Mouse (Mus musculus): Measurements from ENCODE around the gene Elovl6. TPM values are rescaled to one million over a fixed set of nuclear protein-coding genes. Genes with fewer than 3 reads are reported as not detected.
A peak's percentile ranks its signal among the peaks of the same experiment; 100 is the strongest.

The Elovl6 gene
- total RNA-seq, 2 experiments from 2014 or later: 27.4 to 36.4 TPM

DNA sequence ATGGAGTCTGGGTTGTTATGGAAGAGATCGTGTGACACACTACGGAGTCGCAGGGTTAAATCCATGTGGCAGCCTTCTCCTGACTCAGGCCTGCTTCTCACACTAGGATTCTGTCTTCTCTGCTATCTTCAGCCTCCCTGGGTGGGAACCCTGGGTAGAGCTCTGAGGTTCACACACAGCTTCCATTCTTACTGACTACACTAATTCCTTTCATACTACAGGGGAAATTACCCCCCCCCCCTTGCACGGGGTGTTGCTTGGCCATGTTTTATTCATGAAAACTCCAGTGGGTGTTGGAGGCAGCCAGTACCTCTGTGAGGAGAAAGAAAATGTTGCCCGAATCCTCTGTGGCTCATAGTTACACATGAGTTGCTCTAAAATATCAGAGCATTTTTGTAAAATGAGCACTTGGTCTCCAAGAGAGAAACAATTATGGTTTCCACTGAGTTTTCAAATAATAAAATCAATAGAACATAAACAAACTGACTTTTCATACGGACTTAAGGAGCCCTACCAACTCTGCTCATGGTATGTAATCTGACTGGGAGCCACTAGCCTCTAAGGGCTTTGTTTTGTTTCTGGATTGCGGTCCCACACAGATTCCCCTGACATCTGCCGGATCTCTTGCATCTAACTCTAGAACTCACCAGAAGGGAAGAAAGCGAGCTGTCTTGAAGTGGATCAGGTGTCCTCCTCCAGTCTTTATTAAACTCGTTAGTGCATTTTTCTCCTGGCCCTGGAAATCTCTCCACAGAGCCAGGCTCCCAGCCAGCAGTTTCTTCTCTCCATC, 108.3 kb downstream of the Elovl6 start:
- peak; percentile 20 to 39 for DNase-seq (ENCODE audit: low spot score in 2 of 2)

DNA sequence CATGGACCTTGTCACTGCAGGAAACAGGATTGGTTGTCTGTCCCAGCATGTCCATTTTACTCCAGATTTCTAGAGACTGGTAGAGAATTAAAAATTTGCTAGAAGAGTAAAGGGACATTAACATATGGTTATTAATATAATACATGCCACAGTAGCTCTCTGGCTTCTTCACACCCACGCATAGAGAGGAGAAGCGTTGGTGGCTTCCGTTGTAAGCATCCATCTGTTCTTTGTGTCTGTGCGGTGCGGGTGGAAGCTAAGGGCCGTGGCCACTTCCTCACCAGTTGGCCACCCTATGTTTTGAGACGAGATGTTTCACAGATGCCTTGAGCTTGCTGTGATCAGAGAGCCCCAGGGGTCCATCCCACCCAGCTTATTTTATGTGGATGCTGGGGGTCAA, 109.5 kb downstream of the Elovl6 start:
- peak; percentile 33 to 47 for DNase-seq (ENCODE audit: low spot score in 2 of 2)

DNA sequence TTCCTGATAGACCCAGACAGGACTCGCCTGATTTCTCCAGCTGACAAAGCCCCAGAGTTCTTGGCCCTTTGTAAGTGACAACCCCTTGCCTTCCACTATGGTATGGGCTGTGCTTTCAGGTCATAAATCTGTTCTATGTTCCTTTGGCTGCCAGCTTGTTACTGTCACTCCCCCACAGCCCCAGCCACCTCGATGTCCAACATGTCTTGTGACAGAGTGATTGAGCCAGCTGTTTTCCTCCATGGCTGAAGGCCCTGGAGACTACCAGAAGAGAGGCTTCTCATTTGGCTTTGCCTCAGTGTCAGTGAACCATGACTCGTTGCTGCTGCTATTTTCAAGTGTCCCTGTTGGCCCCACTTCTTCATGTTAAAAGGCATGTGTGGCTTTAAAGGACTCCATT, 113.3 kb downstream of the Elovl6 start:
- DNase-seq (ENCODE audit: low spot score in 2 of 2): no peak

DNA sequence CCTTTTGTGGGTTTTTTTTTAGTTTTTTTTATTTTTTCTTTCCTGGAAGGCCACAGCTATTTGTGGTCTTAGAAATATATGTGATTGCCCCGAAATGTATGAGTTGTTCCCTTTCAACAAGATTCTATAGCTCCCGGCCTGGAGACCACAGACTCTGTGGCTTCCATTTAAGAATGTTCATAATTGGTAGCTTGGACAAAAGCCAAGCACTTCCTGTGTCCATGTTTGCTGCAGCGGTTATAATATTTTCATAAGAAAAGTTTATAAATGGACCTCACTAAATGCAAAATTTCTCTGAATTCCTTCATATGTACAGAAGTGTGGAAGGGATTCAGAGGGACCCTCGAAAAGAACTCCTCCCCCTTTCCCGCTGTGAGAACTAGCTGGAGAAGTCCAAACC, 114.6 kb downstream of the Elovl6 start:
- DNase-seq (ENCODE audit: low spot score in 2 of 2): no peak

DNA sequence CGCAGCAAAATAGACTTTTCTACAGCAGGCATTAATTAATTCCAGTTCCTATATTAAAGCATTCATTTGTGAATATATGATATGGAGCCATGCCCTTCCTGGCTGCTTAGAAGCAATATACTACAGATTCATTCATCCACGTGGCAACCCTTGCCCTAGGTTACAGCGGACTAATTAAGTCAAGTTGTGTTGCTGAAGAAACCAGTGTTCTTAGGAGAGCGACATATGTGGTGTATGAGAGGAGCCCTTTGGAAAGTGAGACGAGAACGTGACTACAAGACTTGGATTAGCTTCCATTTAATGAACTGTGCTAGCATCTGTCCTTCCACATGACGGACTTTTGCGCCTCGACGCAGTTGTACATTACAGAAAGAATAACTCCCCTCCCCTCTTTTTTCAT, 115.2 kb downstream of the Elovl6 start:
- DNase-seq (ENCODE audit: low spot score in 2 of 2): no peak

DNA sequence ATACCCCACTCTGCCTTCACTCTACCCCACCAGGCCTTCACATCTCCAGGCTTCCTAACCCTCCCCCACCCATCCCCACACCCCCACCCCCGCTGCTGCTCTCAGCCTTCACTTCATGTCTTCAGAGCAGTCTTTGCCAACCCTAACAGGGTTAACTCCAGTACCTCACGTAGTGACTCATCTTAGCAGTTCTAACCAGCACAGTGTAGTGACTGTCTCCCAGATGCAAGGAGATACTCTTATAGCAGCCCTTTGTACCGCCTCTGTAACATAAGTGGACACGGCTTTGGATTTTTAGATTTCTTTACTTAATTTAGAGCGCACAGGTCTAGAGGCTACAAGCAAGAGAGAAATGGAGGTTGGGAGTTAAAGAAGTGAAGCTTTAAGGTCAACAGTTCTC, 116.4 kb downstream of the Elovl6 start:
- DNase-seq (ENCODE audit: low spot score in 2 of 2): no peak

DNA sequence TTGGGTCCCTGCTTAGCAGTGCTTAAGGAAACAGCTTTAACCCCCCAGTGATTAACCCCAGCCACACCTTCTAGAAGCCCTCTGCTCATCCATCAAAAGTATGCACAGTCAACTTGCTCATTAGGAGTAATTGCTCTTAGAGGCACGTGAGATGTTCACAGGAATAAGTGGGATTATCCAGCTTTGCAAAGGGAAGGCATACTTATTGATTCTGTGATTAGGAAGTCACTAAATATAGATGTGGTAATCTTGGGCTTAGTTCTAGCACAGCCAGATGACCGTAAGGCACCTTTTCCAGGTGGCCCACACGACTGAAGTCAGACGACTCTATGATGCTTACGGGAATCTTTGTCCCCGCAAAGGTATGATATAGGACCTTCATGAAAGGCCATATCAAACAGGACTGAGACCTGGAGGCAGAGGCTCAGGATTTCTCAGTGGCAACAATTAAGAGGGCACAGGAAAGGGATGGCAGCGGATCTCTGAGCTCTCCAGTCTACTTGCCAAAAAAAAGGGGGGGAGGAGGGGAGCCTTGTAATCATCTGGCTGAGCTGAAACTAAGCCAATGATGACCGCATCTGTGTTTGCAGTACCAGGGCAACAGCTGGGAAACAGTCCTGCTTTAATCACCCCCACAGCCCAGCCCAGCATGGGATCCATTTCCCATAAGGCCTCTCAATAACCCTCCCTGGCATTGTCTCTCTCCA, 117.6 kb downstream of the Elovl6 start:
- peak in 1 of 2 experiments; percentile 15 for DNase-seq (ENCODE audit: low spot score in 2 of 2)

DNA sequence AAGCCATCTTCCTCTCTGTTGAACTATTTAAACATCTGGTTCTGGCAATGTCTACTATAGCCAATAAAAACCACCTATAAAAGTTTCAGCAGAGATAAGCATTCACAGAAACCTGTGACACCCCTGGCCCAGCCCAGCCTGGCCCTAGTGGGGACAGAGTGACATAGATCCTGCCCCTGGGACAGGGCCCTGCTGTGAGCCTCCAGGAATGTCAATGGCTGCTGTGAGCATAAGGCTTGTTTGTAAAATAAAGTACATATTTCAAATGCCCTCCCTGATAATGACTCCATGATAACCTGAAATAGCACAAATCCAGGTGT, 118.1 kb downstream of the Elovl6 start:
- no peak for DNase-seq (ENCODE audit: low spot score in 2 of 2)

DNA sequence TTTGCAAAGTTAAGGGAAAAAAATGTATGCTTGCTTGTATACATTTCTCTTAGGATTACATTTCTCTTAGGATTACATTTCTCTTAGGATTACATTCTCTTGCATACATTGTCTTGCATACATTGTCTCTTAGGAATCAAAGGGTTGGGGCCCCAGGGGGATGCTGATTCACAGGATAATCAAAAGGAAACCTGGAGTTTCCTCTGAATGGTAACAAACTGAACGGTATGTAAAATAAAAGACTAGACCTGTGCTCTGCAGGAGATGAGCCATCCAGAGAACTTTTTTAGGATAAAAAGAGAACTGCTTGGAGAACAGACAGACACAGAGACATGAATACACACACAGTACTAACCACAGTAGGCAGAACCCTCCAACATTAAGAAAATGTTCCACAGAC, 118.8 kb downstream of the Elovl6 start:
- no peak for DNase-seq (ENCODE audit: low spot score in 2 of 2)

DNA sequence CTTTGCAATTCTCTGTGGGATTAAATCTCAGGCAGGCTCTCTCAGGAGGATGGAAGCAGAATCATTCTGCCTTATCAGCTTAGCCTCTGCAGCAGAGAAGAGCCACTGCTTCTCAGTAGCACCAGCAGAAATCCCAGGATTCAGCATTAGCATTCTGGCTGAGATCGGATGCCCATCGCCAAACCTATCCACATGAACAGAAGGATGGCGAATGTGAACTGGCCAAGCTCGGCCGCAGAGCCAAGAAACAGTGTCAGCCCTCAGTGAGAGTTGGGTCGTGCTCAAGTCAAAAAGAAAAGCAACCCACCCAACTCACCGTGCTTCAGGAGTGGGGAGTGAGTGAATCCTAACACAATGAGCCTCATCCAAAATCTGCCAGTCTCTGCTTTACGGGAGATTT, 119.6 kb downstream of the Elovl6 start:
- DNase-seq (ENCODE audit: low spot score in 2 of 2): no peak

DNA sequence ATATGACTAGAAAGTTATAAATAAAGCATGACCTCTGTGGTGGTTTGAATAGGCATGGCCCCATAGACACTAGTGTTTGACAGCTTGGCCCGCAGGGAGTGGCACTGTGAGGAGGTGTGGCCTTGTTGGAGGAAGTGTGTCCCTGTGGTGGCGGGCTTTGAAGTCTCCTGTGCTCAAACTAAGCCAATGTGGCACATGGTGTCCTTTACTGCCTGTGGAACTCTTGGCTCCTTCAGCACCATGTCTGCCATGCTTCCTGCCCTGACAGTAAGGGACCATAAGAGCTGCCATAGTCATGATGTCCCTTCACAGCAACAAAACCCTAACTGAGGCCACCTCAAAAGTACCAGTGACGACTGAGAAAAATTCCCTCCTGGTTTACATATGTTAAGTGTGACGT, 120.3 kb downstream of the Elovl6 start:
- DNase-seq (ENCODE audit: low spot score in 2 of 2): no peak

DNA sequence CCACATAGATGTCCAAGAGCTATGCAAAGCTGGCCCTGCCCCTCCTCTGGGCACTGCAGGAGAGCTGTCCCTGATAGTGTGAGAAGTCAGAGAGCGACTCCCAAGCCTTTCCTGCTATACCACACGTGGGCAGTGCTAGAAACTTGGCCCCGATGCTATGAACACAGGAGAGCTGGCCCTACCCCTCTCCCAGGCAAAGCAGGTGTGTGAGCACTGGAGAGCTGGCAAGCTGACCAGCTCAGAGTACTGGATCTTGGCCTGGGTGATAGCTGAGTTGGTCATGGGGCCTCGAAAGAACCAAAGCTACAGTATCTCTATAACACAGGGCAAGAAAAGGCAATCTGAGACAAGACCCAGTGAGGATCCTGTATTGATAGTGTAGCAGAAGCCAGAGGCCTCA, 124.4 kb downstream of the Elovl6 start:
- no peak for DNase-seq (ENCODE audit: low spot score in 2 of 2)

DNA sequence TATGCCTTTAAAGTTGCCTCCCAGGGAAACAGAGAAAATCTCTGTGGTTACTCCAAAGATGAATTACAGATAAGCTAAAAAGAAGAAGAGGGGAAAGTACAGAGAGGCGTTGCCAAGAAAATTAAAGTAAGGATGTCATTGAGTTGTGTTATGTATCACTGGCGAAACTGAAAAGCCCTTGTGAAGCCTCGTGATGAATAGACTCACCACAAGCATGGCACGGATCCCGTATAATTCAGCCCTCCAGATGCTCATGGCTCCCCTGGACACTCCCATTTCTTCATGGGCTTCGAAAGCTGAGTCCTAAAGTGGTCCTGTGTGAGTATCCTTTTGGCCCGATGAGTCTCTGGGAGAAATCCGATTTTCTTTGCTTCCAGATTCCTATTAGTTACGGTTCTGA, 125.1 kb downstream of the Elovl6 start:
- no peak for DNase-seq (ENCODE audit: low spot score in 2 of 2)

DNA sequence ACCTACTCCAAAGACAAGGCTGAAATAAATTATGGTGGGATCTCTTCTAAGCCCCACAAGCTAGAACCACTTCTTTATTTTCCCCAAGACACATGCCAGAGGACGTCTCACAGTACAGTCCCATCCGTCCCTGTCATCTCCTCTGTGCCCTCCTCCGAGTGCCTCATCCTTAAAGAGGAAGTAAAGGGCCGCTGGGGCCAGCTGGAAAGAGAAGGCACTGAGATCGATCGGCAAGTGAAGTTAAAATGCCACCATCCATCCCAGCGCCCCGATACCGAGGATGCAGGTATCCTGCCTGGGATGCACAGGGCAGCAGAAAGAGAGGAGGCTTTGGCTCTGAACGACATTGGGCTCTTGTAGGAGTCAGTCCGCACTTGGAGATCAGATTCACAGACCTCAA, 125.6 kb downstream of the Elovl6 start:
- DNase-seq (ENCODE audit: low spot score in 2 of 2): no peak

DNA sequence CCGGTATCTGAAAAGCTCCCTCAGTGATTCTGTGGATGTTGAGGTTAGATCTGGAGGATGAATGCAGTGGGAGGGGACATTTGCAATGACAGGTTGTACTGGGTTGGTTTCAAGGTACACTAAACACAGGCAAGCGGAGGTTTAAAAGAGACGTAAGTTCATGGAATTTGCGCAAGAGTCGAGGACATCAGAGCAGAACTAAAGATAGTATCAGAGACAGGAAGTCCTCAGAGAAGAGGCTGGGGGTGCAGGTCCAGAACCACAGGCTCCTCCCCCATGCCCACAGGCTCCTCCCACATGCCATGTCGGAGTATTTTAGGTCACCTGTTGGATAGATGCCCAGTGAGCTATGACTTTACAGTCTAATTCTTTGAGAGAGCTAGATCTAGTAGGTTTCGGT, 126.6 kb downstream of the Elovl6 start:
- DNase-seq (ENCODE audit: low spot score in 2 of 2): no peak

DNA sequence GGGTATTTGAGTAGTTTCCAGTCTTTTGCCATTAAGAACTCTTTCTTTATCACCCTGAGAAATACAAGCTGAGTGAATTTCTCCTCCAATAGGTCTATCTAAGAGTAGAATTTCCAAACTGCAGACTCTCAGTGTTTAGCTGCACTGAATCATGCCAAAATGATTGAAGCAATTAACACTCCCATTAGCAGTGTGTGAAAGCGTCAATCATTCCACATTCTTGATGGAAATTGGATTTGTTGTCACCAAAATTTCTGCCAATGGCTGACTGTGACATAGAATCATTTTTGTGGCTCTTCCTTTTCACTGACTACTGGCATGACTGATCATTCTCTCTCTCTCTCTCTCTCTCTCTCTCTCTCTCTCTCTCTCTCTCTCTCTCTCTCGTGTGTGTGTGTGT, 131.8 kb downstream of the Elovl6 start:
- DNase-seq (ENCODE audit: low spot score in 2 of 2): no peak

DNA sequence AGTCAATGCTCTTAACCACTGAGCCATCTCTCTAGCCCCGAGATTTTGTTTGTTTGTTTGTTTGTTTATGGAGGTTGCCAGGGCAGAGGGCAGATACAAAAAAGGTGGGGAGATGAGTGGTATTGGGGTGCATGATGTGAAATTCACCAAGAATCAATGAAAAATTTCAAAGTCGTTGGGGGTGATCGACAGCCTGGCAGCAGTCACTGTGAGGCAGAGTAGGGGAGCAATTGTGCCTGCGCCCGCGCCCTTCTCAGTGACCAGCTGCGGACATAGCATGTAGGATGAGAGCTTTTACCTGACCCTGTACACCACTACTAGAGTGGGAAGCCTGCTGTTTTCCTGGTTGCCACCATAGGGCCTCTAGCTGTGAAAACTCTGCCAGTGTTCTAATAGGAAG, 143.8 kb downstream of the Elovl6 start:
- no peak for DNase-seq (ENCODE audit: low spot score in 2 of 2)

DNA sequence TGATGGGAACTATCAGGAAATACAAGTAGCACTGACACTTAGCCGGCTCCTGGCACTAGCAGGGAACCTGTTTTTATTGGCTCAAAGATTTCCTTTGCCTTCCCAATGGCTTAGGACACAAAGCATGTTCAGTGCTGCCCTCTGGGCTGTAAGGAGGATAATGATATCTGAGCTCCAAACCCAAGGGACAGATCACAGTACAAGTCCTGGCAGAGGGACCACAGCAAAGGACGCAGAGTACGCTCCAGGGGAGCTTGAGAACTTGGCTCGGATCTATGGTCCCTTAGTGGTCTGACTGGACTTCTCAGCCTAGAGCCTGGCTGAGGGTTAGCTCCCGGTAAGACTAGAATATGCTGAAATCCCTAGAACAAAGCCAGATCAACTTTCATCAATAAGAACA, 148.1 kb downstream of the Elovl6 start:
- DNase-seq (ENCODE audit: low spot score in 2 of 2): peak in 1 of 2 experiments; percentile 15

DNA sequence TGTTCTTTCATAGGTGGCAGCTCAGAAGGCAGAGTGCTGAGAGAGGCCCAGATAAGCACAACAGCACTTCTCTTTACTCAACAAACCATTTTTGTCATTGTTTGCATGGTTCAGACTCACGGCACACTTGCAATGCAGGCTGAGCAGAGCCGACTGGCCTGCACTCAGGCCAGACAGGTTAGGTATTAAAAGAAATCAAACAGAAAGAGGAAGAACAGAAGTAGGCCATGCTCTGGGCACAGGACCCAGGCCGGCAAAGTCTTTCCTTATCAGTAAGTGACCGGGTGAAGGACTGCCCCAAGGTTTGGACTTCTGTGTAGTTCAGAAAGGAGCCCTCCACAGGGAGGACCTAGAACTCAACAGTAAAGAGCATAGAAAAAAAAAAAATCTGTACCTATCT, 149.7 kb downstream of the Elovl6 start:
- DNase-seq (ENCODE audit: low spot score in 2 of 2): no peak

DNA sequence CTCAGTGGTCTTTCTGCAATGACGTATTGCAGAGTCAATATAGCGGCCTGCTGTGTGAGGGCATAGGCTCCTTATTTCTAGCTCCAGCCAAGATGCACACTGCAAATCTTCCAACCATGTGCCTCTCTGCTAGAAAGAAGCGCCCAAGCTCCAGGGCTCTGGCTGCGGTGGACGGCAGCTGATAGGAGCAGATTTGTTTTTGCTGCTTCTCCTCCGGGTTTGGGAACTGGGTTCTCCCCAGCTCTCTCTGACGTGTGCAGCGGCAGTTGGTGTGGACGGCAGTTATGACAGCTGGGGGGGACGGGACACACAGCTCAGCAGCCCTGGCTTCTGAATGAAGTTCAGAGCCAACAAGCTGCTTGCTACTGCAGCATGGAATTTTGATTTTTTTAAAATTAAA, 150.2 kb downstream of the Elovl6 start:
- DNase-seq (ENCODE audit: low spot score in 2 of 2): peak; percentile 11 to 23

DNA sequence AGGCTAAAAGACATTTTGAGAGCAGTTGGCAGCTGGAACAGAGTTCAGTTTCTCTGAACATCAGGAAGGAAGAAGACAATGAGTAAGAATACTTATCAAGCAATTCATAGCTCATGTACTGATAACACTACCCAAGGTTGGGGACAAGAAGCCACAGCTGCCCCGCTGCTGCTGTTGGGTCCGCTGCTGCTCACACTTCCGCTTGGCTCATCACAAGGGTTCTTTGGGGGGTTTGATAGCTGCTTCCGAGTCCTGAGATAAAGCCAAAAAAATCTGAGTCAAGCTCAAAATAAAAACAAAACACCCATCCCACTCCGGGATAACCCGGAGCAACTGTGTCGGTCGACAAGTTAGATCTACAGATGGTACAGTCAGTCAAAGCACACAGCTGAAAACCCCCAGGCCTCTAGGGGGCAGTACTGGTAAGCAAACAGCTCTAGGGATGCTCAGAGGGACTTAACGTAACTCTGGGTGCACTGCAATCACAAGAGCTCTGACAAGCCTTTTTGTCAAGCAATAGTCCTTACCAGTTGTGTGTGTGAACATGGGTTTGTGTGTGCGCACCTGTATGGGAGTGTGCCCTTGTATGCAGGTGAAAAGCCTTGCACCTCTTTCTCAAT, 151.0 kb downstream of the Elovl6 start:
- no peak for DNase-seq (ENCODE audit: low spot score in 2 of 2)

DNA sequence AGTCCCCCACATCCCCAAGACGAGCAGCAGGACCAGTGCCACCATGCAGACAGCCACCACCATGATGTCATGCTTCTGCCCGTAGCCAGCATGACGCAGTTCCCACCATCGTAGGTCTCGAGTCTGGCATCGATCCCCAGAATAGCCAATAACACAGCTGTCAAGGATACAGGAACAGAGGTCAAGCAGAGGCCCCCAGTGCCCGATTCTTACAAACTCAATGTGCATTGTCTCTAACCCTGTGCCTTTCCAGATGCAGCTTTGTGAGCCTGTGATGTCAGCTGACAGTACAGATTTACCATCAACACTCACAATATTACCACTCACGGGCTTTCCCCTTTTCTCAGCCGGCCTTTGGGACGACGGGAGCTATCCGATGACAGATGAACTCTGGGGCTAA, 154.0 kb downstream of the Elovl6 start:
- no peak for DNase-seq (ENCODE audit: low spot score in 2 of 2)

Data from left cerebral cortex, adult 18-20 months (tissue).